Mouse (Mus musculus): ENCODE results near the gene Lpp.

- no peak for TF ChIP-seq SIN3A (IDR thresholded peaks at IDR 0.05; ENCODE audit: low read length)
- TF ChIP-seq EP300 (IDR thresholded peaks at IDR 0.05; ENCODE audit: low read depth in 1 of 2, low read length in 2 of 2): no peak
- no peak for TF ChIP-seq TAL1 (IDR thresholded peaks at IDR 0.05; ENCODE audit: low read length)
- TF ChIP-seq ZMIZ1 (IDR thresholded peaks at IDR 0.05; ENCODE audit: low read depth, low read length): no peak
- TF ChIP-seq NELFE (IDR thresholded peaks at IDR 0.05; ENCODE audit: low read depth, low read length): no peak
- no peak for TF ChIP-seq POLR2A (IDR thresholded peaks at IDR 0.05; ENCODE audit: control insufficient read depth in 1 of 2, insufficient read depth in 1 of 2, low read depth in 1 of 2, low read length in 2 of 2, poor library complexity in 1 of 2)
- no peak for TF ChIP-seq CTCF (IDR thresholded peaks at IDR 0.05 in 2 of 3, conservative IDR thresholded peaks at IDR 0.05 in 1 of 3; ENCODE audit: control insufficient read depth in 1 of 3, insufficient read depth in 1 of 3, low read depth in 2 of 3, low read length in 3 of 3, poor library complexity in 1 of 3, severe bottlenecking in 1 of 3)
- no peak for TF ChIP-seq MAFK (IDR thresholded peaks at IDR 0.05; ENCODE audit: borderline replicate concordance, low read depth, low read length)
- TF ChIP-seq MXI1 (IDR thresholded peaks at IDR 0.05; ENCODE audit: low read depth, low read length): no peak
Measured at GRCm38 (mm10) chr16:24497413-24497812, 104.1 kb downstream of the Lpp start.
